Mouse (Mus musculus) gastrocnemius, postnatal 4 days (tissue): ENCODE data around the gene Dhrs7. TPM values are rescaled to one million over a fixed set of nuclear protein-coding genes. Genes with fewer than 3 reads are reported as not detected.
"Not testable (repeated sequence)": the region's sequence is repeated elsewhere in the genome, so short reads cannot be mapped to it uniquely, and the experiment has no call there.

ENCODE experiments used
- DNase-seq, 2 experiments: peaks; one replicate each; pipeline ENCODE4 v3.0.0; 2021 to 2022; ENCODE audit warnings: low spot score in 2 of 2, mixed read lengths in 2 of 2
- long read RNA-seq, 2 experiments: library from polyadenylated mRNA; stranded (forward); transcript quantifications; one replicate each; pipeline ENCODE4 v2.0.0; 2021
- total RNA-seq, 2 experiments: library from RNA; stranded (reverse); gene quantifications; 2 replicates each; pipeline ENCODE4 v1.2.3; 2021

Gene Dhrs7
- 10 to 100 TPM; 34.0 to 37.8 TPM for total RNA-seq
- long read RNA-seq, experiment 1, transcript Dhrs7-201 (7 exons, 1,385 nt) = major isoform, 68 of 70 reads
- long read RNA-seq, experiment 1, partial matches to known transcripts = 1 of 70 reads
- long read RNA-seq, experiment 1, other reads (novel, unspliced or antisense) = 1 of 70 reads
- long read RNA-seq, experiment 2, transcript Dhrs7-201 (7 exons, 1,385 nt) = major isoform, 30 of 33 reads
- long read RNA-seq, experiment 2, partial matches to known transcripts = 1 of 33 reads
- long read RNA-seq, experiment 2, other reads (novel, unspliced or antisense) = 1 of 33 reads

- DNase-seq = peak; percentile 85 to 91
These were observed at the start of gene Dhrs7 for GRCm38 (mm10) chr12:72664735-72665337. Gene Dhrs7, minus strand, starts transcription at chr12:72664909.

- no peak for DNase-seq
These were observed 45.3 kb upstream of the Dhrs7 start for GRCm38 (mm10) chr12:72709981-72710380.

DNA sequence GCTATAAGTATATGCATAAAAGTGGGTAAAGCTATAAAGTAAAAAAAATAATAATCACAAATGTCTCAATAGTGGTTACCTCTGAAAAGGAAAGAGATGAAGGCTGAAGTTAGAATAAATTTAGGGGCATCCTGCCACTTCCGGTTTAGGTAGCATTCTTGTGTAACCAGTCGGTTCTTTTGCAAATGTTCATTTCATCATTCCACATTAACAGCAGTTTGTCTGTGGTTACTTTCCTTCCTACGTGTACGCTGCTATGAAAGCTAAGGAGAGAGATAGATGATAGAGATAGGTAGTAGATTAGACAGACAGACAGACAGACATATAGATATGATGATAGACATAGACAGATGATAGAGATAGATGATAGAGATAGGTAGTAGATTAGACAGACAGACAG is 39.4 kb upstream of the Dhrs7 start:
- no peak for DNase-seq

DNA sequence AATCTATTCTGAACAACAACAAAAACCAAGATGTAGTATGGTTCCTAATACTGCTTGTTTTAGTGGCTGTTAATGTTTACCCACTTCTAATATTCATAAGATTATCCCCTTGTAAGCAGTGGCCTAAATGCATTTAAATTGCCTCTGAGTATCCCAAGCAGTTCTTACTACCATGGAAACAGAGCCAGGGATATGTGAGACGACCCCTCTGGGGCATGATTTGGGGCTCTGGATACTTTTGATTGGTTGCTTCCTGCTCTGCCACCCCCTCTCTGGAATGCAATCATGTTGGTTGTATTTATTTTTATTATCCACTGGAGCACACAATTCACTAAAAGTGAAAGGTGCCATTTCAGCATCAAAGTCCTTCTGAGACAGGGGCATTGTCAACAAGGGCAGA is 35.3 kb upstream of the Dhrs7 start:
- no peak for DNase-seq

- peak in 1 of 2 experiments; percentile 16 for DNase-seq
These were observed 30.3 kb upstream of the Dhrs7 start for GRCm38 (mm10) chr12:72694901-72695463.

DNA sequence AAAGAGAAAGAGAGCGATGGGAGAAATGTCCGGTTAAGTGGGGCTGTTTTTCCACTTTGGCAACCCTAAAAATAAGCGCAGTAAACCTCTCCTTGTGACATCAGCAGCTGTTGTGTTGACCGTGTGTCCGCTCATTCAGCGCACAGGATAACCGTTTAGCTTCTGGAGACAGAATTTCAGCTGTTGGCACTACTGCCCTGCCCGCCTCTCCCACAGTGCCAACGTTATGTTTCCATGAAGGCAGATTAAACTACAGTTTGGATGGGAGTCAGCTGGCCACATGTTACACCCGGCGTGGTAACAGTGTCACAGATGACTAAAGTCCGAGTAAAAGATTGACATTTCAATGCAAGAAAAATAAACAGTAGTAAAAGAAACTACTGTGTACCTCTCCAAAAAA is 29.7 kb upstream of the Dhrs7 start:
- DNase-seq = peak in 1 of 2 experiments; percentile 33

DNA sequence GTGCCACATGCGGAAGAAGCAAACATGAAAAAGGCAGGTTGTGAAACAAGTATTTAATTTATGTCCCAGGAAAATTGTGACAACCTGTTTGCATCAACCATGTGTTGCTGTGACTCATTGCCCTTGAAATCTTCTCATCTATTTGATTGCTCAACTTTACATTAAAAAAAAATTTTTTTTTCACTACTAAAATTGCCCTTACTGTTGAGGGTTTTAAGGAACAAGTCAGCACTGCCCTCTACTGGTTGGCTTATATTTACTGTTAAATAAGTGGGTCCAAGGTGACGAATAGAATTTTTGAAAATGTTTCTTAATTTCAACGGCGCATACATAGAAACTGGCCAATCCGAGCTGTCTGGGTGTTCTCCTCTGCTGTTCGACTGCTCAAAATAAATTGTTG is 29.2 kb upstream of the Dhrs7 start:
- DNase-seq = peak in 1 of 2 experiments; percentile 19

DNA sequence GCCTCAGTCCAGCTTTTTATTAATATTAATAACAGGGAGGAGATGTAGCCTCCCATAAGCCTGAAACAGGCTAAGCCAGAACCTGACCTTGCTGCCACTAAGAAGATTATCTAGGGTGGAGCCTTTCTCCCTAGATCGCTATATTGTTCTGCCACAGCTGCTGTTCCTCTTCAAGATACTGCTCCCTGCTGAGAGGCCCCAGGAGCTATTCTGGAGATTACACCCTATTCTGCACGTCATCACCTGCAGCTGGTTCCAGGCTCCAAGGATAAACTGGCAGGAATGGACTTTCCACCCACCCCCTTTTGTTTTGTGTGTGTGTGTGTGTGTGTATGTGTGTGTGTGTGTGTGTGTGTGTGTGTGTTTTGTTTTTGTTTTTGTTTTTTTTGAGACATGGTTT is 23.6 kb upstream of the Dhrs7 start:
- DNase-seq = not testable (repeated sequence)

- DNase-seq = not testable (repeated sequence)
These were observed 23.0 kb upstream of the Dhrs7 start for GRCm38 (mm10) chr12:72687741-72688140.

DNA sequence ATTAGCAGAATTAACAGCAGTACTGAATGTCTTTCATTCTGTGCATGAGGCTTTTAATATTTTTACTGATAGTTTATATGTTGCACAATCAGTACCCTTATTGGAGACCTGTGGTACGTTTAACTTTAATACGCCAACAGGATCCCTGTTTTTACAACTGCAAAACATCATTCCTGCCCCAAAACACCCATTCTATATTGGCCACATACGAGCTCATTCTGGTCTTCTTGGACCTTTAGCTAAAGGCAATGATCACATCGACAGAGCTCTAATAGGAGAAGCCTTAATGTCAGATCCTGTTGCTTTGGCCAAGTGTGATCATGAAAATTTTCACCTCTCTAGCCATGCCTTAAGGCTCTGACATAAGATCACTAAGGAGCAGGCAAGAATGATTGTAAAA is 21.9 kb upstream of the Dhrs7 start:
- DNase-seq = not testable (repeated sequence)

GRCm38 (mm10) chr12:72683612-72684011 is 18.9 kb upstream of the Dhrs7 start:
- no peak for DNase-seq

DNA sequence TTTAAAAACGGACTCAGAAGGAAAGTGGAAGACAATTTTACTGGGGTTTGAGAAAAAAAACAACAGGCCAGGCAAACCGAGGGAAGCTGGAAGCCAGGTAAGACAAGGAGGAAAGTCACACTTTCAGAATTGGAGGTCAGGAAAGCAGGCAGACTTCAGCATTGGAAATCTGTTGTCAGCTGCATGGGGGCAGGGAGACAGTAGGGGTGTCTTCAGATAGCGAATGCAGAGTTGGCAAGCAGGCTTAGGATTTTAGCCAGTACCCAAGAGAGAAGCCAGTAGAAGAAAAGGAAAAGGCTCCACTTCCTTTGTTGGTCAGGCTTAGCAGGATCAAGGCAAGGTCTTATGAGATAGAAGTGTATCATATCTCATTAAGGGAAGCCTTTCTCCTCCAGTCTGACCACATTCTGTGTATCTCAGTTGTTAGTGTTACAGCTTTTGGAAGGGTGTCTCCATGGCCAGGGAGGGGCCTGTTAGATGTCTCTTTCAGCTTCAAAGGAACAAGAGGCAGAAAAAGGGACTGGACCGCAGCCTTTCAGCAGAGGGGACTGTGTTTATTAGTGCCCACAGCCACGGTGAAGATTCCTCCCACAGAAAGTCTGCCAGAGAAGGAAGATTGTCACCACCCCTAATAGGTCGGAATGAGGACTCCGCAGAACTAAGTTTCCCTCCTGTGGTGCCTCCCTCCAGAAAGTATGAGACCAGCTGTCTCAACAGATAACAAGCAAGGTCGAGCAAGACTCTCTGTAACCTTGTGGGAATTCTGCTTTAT is 18.0 kb upstream of the Dhrs7 start:
- DNase-seq = no peak

GRCm38 (mm10) chr12:72681919-72682318 is 17.2 kb upstream of the Dhrs7 start:
- no peak for DNase-seq

GRCm38 (mm10) chr12:72679635-72680034 is 14.9 kb upstream of the Dhrs7 start:
- DNase-seq = no peak

- DNase-seq = no peak
These were observed 10.1 kb upstream of the Dhrs7 start for GRCm38 (mm10) chr12:72674820-72675219.

GRCm38 (mm10) chr12:72674079-72674797 is 9.5 kb upstream of the Dhrs7 start:
- no peak for DNase-seq

- no peak for DNase-seq
These were observed 6.9 kb upstream of the Dhrs7 start for GRCm38 (mm10) chr12:72671516-72672135.

GRCm38 (mm10) chr12:72670921-72671320 is 6.2 kb upstream of the Dhrs7 start:
- no peak for DNase-seq

- DNase-seq = no peak
These were observed 3.3 kb upstream of the Dhrs7 start for GRCm38 (mm10) chr12:72667868-72668469.

DNA sequence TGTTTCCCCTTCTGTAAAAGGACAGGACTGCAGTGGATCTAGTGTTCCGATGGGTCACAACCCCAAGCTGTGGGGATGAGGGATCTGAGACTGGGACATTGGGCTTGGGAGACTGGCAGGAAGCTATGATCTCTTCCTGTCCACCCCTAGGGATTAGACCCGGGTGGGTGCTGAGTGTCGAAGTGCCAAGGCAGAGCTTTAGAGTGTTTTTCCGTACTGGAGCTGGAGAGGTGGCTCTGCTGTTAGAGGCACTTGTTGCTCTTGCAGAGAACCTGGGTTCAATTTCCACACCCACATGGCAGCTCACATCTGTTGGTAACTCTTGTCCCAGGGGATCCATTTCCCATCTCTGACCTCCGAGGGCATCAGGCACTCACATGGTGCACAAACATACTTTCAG is 1.3 kb upstream of the Dhrs7 start:
- no peak for DNase-seq
